Mouse (Mus musculus): ENCODE data around the gene Dnhd1.
A peak's percentile ranks its signal among the peaks of the same experiment; 100 is the strongest.

- TF ChIP-seq CTCF (IDR thresholded peaks at IDR 0.05; ENCODE audit: control insufficient read depth, insufficient read depth, low read length) (0 out of 2 replicates have a peak, but pooled peaks have one; percentile 17), POLR2A (IDR thresholded peaks at IDR 0.05; ENCODE audit: borderline replicate concordance, control insufficient read depth, low read depth, low read length) (no peak)
Measured at GRCm38 (mm10) chr7:105715366-105715765, 64.7 kb downstream of the Dnhd1 start.

Measured in bone marrow, adult 2 months (tissue).